Mouse (Mus musculus) WW6 (cell line): Measurements from ENCODE around the gene Kctd6.

Experiments
- DNase-seq: peaks from one replicate; pipeline ENCODE4 v3.0.0-alpha.2; 2013; ENCODE audit warnings: low read depth, low spot score

The Kctd6 gene

GRCm38 (mm10) chr14:8214299-8215207, 613 bp downstream of the Kctd6 start:
- DNase-seq: no peak

GRCm38 (mm10) chr14:8215208-8215778, 1.4 kb downstream of the Kctd6 start:
- no peak for DNase-seq

DNA sequence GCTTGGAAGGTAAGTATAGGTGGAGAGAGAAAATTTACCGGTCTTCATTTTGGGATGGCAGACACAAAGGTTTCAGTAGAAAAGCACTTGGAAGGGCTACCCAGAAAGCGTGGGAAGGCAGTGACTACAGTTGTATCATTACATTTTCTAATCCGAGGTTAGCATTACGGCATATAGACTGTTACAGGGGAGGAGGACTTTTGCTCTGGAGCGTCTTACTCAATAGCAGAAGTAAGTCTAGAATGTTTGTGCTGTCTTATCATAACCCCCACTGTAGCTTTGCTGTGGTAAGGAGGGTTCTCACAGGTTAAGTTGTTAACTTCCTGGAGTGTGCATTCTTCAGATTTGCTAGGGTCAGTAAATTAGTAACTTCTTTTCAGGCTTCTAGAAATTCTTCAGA, 2.2 kb downstream of the Kctd6 start:
- no peak for DNase-seq

DNA sequence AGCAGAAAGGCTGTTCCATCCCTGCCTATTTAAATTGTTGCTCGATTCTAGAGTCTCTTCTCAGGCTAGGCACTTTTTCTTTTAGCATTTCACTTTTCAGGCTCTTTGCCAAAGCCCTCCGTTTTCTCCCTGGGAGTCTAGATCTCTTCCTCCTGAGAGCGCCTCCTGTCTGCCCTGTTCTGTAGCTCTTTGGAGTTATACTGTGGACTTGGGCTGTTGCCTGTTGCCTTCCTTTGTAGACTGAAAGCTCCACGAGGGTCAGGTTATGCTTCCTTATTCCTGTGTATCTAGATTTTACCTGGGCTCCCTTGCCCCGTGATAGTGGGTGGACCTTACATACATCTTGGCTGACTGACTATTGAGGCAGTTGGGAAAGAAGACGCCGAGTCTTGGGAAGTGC, 4.3 kb downstream of the Kctd6 start:
- DNase-seq: no peak

GRCm38 (mm10) chr14:8218730-8219380, 4.9 kb downstream of the Kctd6 start:
- DNase-seq: no peak

DNA sequence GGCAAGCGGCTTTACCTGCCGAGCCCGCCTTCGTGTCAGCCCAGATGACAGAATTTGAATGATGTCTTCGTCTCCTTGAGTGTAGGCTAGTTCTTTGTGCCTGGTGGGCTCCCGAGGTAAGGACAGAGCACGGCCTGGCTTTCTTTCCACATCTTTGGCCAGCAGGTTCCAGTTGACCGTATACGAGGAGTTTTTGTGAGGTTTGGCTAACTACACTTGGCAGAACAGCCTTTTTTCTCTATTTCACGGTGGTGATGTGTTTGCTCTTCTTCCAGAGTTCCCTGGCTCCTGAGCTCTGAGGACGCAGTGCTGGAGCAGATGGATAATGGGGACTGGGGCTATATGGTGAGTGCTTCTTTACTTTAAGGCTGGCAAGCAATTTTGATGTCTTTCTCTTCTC, 5.9 kb downstream of the Kctd6 start:
- no peak for DNase-seq

- DNase-seq: no peak
These were observed 6.4 kb downstream of the Kctd6 start for GRCm38 (mm10) chr14:8220306-8220705.

DNA sequence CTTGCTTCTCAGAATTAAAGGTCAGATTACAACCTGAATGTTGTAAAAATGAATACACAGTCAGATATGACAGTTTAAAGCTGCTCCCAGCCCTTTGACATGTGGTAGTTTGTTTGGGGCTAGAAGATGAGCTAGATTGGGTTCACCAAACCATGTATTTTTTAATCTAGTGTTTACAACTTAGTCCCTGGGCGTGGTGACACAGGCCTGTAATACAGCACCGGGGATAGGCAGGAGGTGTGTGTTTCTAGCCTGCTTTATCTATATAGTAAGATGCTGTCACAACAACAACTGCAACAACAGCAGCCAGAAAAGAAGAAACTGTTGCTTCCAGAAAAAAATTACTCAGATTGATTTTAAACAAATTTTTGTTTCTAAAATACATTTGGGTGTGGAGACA, 7.0 kb downstream of the Kctd6 start:
- DNase-seq: no peak

GRCm38 (mm10) chr14:8222561-8222960, 8.6 kb downstream of the Kctd6 start:
- no peak for DNase-seq

DNA sequence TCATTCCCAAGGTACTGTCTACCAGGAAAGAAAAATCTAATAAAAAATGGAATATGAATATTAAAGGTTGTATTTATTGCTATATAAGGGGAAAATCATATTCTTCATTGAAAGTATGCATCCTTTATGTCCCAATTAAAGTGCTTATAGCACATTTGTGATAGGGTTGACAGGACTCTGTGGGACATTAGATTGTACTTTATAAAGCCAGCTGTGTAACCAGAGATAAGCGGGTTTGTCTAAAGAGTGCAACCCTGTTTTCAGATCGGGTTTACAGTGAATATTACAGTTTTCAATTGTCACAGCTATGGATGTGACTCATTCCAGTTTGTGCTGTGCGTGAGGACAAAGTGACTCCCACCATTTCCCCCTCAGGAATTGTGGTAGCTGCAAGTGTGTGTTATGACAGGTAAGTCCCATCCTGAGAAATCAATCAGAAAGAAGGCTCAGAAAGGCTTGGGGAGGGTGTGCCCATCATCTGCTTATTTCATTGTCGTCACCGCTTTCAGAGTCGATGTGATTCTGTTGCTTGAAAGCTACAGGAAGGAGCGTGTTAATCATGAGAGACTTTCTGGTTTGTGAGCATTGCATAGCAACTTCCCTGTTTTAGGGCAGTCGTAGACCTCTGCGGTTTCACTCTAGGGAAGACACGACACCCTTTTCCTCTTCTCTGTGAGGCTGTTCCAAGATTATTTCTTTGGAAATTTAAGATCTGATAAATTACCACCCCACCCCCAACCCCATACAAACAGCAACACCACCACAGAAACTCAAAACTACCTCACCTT, 9.8 kb downstream of the Kctd6 start:
- DNase-seq: no peak

DNA sequence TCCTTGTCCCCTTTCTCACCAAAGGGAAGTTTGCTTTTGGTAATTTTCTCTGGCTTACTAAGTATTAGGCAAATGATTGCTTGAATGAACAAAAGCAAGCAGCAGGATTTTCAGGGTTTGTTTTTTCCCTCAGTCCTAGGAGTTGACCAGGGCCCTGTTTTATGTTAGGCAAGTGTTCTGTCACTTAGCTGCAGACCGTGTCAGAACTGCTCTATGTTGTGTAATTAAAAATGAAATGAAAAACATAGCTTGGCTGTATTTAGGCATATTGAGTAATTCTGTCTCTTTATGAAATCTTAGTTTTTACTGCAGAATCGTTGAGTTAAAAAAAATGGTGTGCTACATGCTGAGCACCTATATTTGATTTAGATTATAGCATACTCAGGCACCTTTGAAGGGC, 10.9 kb downstream of the Kctd6 start:
- DNase-seq: no peak

GRCm38 (mm10) chr14:8229367-8230019, 15.6 kb downstream of the Kctd6 start:
- DNase-seq: no peak

GRCm38 (mm10) chr14:8232155-8232910, 18.4 kb downstream of the Kctd6 start:
- DNase-seq: no peak

DNA sequence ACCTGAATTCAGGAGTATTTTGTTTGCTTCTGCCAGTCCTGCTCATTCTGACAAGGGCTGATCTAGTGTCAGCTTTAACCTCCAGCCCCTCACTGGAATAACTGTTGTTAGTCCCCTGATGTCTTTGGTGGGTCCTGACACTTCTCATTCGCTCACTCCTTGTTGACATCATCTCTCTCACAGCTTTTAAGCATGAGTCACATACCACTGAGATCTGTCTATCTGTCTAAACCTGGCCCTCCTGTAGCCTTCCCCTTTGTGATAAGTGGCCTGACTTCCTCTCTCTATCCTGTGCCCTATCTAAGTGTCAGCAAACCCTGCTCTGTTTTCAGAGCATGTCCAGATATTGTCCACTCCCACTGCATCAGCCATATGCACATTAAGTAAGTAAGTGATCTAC, 19.3 kb downstream of the Kctd6 start:
- no peak for DNase-seq

GRCm38 (mm10) chr14:8241816-8242215, 27.9 kb downstream of the Kctd6 start:
- no peak for DNase-seq

GRCm38 (mm10) chr14:8242388-8242920, 28.5 kb downstream of the Kctd6 start:
- DNase-seq: no peak

- no peak for DNase-seq
These were observed 29.4 kb downstream of the Kctd6 start for GRCm38 (mm10) chr14:8243136-8243888.

DNA sequence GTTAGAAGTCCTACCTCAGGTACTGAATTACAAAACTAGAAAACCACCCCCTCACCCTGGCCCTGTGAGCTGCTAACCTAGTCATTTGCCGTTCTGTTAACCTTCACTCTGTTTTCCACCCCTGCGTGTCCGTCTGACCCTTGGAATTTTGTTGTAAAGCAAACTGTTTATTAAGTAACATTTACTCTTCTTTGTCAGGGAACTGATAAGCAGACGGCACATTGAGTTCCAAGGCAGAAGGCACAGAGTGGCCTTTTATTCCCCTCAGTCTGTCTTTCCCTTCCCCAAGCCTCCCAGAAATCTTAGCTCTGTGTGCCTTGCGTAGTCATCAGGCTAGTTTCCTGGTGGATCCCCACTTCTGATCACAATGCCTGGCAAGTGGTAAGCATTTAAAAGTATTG, 30.3 kb downstream of the Kctd6 start:
- DNase-seq: no peak

GRCm38 (mm10) chr14:8246878-8247277, 32.9 kb downstream of the Kctd6 start:
- no peak for DNase-seq

DNA sequence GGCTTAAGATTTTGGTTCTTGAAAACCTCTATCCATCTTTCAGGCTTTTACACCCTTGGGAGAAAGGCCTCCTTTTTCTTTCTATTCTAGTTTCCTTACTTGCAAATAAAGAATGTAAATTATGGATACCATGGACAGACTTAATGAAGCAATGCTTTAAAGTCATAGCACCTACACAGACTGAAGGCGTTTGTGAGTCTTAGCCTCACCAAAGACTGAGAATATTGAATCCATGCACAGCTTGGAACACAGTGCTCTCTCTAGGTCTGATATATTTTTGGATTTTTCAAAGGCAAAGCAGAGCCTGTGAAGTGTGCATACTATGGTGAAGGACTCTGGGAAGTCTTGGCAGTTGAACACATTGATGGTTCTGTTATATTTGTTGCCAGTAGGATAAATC, 35.3 kb downstream of the Kctd6 start:
- DNase-seq: no peak
